Mouse (Mus musculus): ENCODE data around the gene Foxb2. TPM values are rescaled to one million over a fixed set of nuclear protein-coding genes. Genes with fewer than 3 reads are reported as not detected.

Gene Foxb2
- 0.11 and 0.39 TPM in 2 replicates for polyA plus RNA-seq (2014; fragmentation: Nextera tagmentation; extraction: Ambion mirVana)

GRCm38 (mm10) chr19:16873221-16873861 lies at the start of gene Foxb2:
Foxb2 (minus strand) TSS chr19:16873805.
- peak within 1 kb of the TSS; percentile 81 for H3K4me2 ChIP-seq (replicated peaks; ENCODE audit: low read depth, low read length)
- peaks cover 96% of the 10 kb centered on the region for H3K27me3 ChIP-seq (ENCODE audit: control insufficient read depth, insufficient read depth, low read length)
- ATAC-seq (ENCODE audit: low FRiP score) (peak; percentile 6; the same call in 1 of the 2 replicates), DNase-seq (ENCODE audit: low spot score) (no peak)
- H3K4me3 ChIP-seq (ENCODE audit: low read depth, low read length), result peak within 1 kb of the TSS; percentile 43
- no peaks in the 10 kb centered on the region for H3K36me3 ChIP-seq (ENCODE audit: control insufficient read depth, insufficient read depth, low read length)
- no peaks in the 10 kb centered on the region for H3K9me3 ChIP-seq (ENCODE audit: control insufficient read depth, low read length)
- under 1% methylated on average over 40 of the region's 40 CpGs for WGBS
- H3K27ac ChIP-seq (ENCODE audit: low read depth, low read length), result no peak within 1 kb of the TSS
- H3K9ac ChIP-seq (ENCODE audit: low read depth, low read length), result peak within 1 kb of the TSS; percentile 28; the same call in 1 of the 2 replicates
- peaks cover 11% of the 10 kb centered on the region for H3K4me1 ChIP-seq (replicated peaks; ENCODE audit: control insufficient read depth, insufficient read depth, low read length)

- no peak for ATAC-seq (ENCODE audit: low FRiP score)
- 88% methylated on average over 5 of the region's 5 CpGs for WGBS
Measured at GRCm38 (mm10) chr19:16911507-16911906, 37.9 kb upstream of the Foxb2 start.

GRCm38 (mm10) chr19:16903106-16903505 lies 29.5 kb upstream of the Foxb2 start:
- H3K9me3 ChIP-seq (ENCODE audit: control insufficient read depth, low read length), result no peaks in the 10 kb centered on the region
- no peak overlapping the region for H3K27ac ChIP-seq (ENCODE audit: low read depth, low read length)
- H3K9ac ChIP-seq (ENCODE audit: low read depth, low read length), result no peak overlapping the region
- no peaks in the 10 kb centered on the region for H3K27me3 ChIP-seq (ENCODE audit: control insufficient read depth, insufficient read depth, low read length)
- H3K4me2 ChIP-seq (replicated peaks; ENCODE audit: low read depth, low read length), result no peak overlapping the region
- H3K4me1 ChIP-seq (replicated peaks; ENCODE audit: control insufficient read depth, insufficient read depth, low read length), result no peaks in the 10 kb centered on the region
- H3K36me3 ChIP-seq (ENCODE audit: control insufficient read depth, insufficient read depth, low read length), result no peaks in the 10 kb centered on the region
- no peak for DNase-seq (ENCODE audit: low spot score)
- no peak overlapping the region for H3K4me3 ChIP-seq (ENCODE audit: low read depth, low read length)
- ATAC-seq (ENCODE audit: low FRiP score), result no peak
- WGBS, result 82% methylated on average over 2 of the region's 2 CpGs

More at GRCm38 (mm10) chr19:16911507-16911906, 37.9 kb upstream of the Foxb2 start:
- Histone ChIP-seq H3K4me2 (replicated peaks; ENCODE audit: low read depth, low read length) (no peak overlapping the region), H3K4me1 (replicated peaks; ENCODE audit: control insufficient read depth, insufficient read depth, low read length) (no peaks in the 10 kb centered on the region), H3K27ac (ENCODE audit: low read depth, low read length) (no peak overlapping the region), H3K4me3 (ENCODE audit: low read depth, low read length) (no peak overlapping the region), H3K9me3 (ENCODE audit: control insufficient read depth, low read length) (no peaks in the 10 kb centered on the region), H3K9ac (ENCODE audit: low read depth, low read length) (no peak overlapping the region), H3K36me3 (ENCODE audit: control insufficient read depth, insufficient read depth, low read length) (no peaks in the 10 kb centered on the region), H3K27me3 (ENCODE audit: control insufficient read depth, insufficient read depth, low read length) (no peaks in the 10 kb centered on the region)
- DNase-seq (ENCODE audit: low spot score), result no peak

- ATAC-seq (ENCODE audit: low FRiP score) (no peak), DNase-seq (ENCODE audit: low spot score) (no peak)
- no peaks in the 10 kb centered on the region for H3K4me1 ChIP-seq (replicated peaks; ENCODE audit: control insufficient read depth, insufficient read depth, low read length)
- WGBS, result 49% methylated on average over 10 of the region's 10 CpGs
- no peaks in the 10 kb centered on the region for H3K27me3 ChIP-seq (ENCODE audit: control insufficient read depth, insufficient read depth, low read length)
- H3K4me3 ChIP-seq (ENCODE audit: low read depth, low read length), result no peak overlapping the region
- H3K9ac ChIP-seq (ENCODE audit: low read depth, low read length), result no peak overlapping the region
- H3K4me2 ChIP-seq (replicated peaks; ENCODE audit: low read depth, low read length), result no peak overlapping the region
- no peaks in the 10 kb centered on the region for H3K36me3 ChIP-seq (ENCODE audit: control insufficient read depth, insufficient read depth, low read length)
- no peaks in the 10 kb centered on the region for H3K9me3 ChIP-seq (ENCODE audit: control insufficient read depth, low read length)
- no peak overlapping the region for H3K27ac ChIP-seq (ENCODE audit: low read depth, low read length)
Measured at GRCm38 (mm10) chr19:16899716-16900115, 26.1 kb upstream of the Foxb2 start.

- H3K4me2 ChIP-seq (replicated peaks; ENCODE audit: low read depth, low read length), result no peak overlapping the region
- H3K36me3 ChIP-seq (ENCODE audit: control insufficient read depth, insufficient read depth, low read length), result no peaks in the 10 kb centered on the region
- no peak overlapping the region for H3K27ac ChIP-seq (ENCODE audit: low read depth, low read length)
- H3K9ac ChIP-seq (ENCODE audit: low read depth, low read length), result no peak overlapping the region
- H3K4me1 ChIP-seq (replicated peaks; ENCODE audit: control insufficient read depth, insufficient read depth, low read length), result no peaks in the 10 kb centered on the region
- no peaks in the 10 kb centered on the region for H3K27me3 ChIP-seq (ENCODE audit: control insufficient read depth, insufficient read depth, low read length)
- ATAC-seq (ENCODE audit: low FRiP score) (no peak), DNase-seq (ENCODE audit: low spot score) (no peak)
- no peak overlapping the region for H3K4me3 ChIP-seq (ENCODE audit: low read depth, low read length)
- H3K9me3 ChIP-seq (ENCODE audit: control insufficient read depth, low read length), result no peaks in the 10 kb centered on the region
- WGBS, result 94% methylated on average over 5 of the region's 5 CpGs
Measured at GRCm38 (mm10) chr19:16898576-16898975, 25.0 kb upstream of the Foxb2 start.

GRCm38 (mm10) chr19:16876458-16876770 lies 2.8 kb upstream of the Foxb2 start:
- Histone ChIP-seq H3K4me1 (replicated peaks; ENCODE audit: control insufficient read depth, insufficient read depth, low read length) (peaks cover 11% of the 10 kb centered on the region), H3K36me3 (ENCODE audit: control insufficient read depth, insufficient read depth, low read length) (no peaks in the 10 kb centered on the region), H3K27ac (ENCODE audit: low read depth, low read length) (no peak overlapping the region), H3K4me3 (ENCODE audit: low read depth, low read length) (0 out of 2 replicates have a peak overlapping the region, but pooled peaks have one; percentile 10), H3K27me3 (ENCODE audit: control insufficient read depth, insufficient read depth, low read length) (peaks cover 82% of the 10 kb centered on the region), H3K4me2 (replicated peaks; ENCODE audit: low read depth, low read length) (peak overlapping the region; percentile 23), H3K9ac (ENCODE audit: low read depth, low read length) (no peak overlapping the region), H3K9me3 (ENCODE audit: control insufficient read depth, low read length) (no peaks in the 10 kb centered on the region)
- DNase-seq (ENCODE audit: low spot score) (peak; percentile 56), ATAC-seq (ENCODE audit: low FRiP score) (no peak)
- WGBS, result under 1% methylated on average over 17 of the region's 17 CpGs

- Histone ChIP-seq H3K36me3 (ENCODE audit: control insufficient read depth, insufficient read depth, low read length) (no peaks in the 10 kb centered on the region), H3K4me3 (ENCODE audit: low read depth, low read length) (no peak overlapping the region), H3K27ac (ENCODE audit: low read depth, low read length) (no peak overlapping the region), H3K27me3 (ENCODE audit: control insufficient read depth, insufficient read depth, low read length) (peaks cover 87% of the 10 kb centered on the region), H3K9me3 (ENCODE audit: control insufficient read depth, low read length) (no peaks in the 10 kb centered on the region), H3K4me2 (replicated peaks; ENCODE audit: low read depth, low read length) (peak overlapping the region; percentile 23), H3K4me1 (replicated peaks; ENCODE audit: control insufficient read depth, insufficient read depth, low read length) (peaks cover 11% of the 10 kb centered on the region), H3K9ac (ENCODE audit: low read depth, low read length) (no peak overlapping the region)
- WGBS, result under 1% methylated on average over 34 of the region's 34 CpGs
- ATAC-seq (ENCODE audit: low FRiP score) (no peak), DNase-seq (ENCODE audit: low spot score) (peak; percentile 53)
Measured at GRCm38 (mm10) chr19:16875631-16876457, 2.2 kb upstream of the Foxb2 start.

GRCm38 (mm10) chr19:16874991-16875540 lies 1.5 kb upstream of the Foxb2 start:
- no peak overlapping the region for H3K4me2 ChIP-seq (replicated peaks; ENCODE audit: low read depth, low read length)

More at GRCm38 (mm10) chr19:16874991-16875540, 1.5 kb upstream of the Foxb2 start:
- DNase-seq (ENCODE audit: low spot score) (peak; percentile 39), ATAC-seq (ENCODE audit: low FRiP score) (no peak)
- peaks cover 11% of the 10 kb centered on the region for H3K4me1 ChIP-seq (replicated peaks; ENCODE audit: control insufficient read depth, insufficient read depth, low read length)
- no peaks in the 10 kb centered on the region for H3K36me3 ChIP-seq (ENCODE audit: control insufficient read depth, insufficient read depth, low read length)
- WGBS, result 2% methylated on average over 14 of the region's 14 CpGs
- H3K27ac ChIP-seq (ENCODE audit: low read depth, low read length), result no peak overlapping the region
- no peak overlapping the region for H3K9ac ChIP-seq (ENCODE audit: low read depth, low read length)
- peaks cover 89% of the 10 kb centered on the region for H3K27me3 ChIP-seq (ENCODE audit: control insufficient read depth, insufficient read depth, low read length)
- no peaks in the 10 kb centered on the region for H3K9me3 ChIP-seq (ENCODE audit: control insufficient read depth, low read length)
- peak overlapping the region; percentile 43; the same call in 1 of the 2 replicates for H3K4me3 ChIP-seq (ENCODE audit: low read depth, low read length)

All from hindbrain, embryonic 11.5 days (tissue).